Mouse (Mus musculus): ENCODE measurements around the gene Mrpl43.

Mrpl43 gene

DNA sequence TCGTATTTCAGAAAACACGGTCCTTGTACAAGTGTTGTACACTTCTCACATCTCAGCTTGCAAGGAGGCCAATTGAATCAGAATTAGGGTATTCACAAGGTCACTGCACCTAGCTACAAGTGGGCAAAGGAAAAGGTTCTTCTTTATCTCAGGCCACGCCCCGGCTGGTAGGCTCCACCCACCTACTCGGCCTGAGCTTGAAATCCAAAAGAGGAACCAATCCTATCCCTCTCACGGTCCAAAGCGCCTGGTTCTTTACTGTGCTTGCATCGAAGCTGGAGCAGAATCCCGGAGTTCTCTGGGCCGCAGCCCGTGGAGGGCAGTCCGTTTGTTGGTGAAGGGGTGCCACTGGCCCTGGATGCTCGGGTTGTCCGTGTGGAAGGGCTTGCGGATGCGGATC is 798 bp downstream of the Mrpl43 start, which contains the start of gene Twnk:
Twnk (plus strand) TSS at position 220 of the 400 bp plus-strand sequence.
- peak; percentile 80 for DNase-seq

- no peak for DNase-seq
Measured at GRCm38 (mm10) chr19:45003740-45004516, 2.3 kb downstream of the Mrpl43 start.

GRCm38 (mm10) chr19:45002301-45002700 is 3.9 kb downstream of the Mrpl43 start:
- no peak for DNase-seq

GRCm38 (mm10) chr19:44999647-45000046 is 6.6 kb downstream of the Mrpl43 start:
- DNase-seq, result no peak

- no peak for DNase-seq
Measured at GRCm38 (mm10) chr19:44997786-44998185, 8.5 kb downstream of the Mrpl43 start.

DNA sequence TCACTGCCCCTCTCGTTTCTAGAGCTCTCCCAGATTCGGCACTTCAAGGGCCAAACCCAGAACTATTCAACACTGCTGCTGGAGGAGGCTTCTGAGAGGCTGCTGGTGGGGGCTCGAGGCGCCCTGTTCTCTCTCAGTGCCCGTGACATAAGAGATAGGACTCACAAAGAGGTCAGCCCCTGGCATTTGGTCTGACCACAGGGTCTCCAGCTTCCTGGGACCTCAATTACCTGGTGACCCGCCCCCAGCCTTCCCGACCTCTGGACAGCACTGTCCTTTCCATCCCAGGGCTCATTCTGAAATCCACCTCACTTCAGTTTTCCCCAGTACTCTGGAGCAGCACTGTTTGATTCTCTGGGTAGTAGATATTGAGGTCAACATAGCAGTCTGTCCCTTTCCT is 13.5 kb downstream of the Mrpl43 start:
- no peak for DNase-seq

- no peak for DNase-seq
Measured at GRCm38 (mm10) chr19:44992246-44992645, 14.0 kb downstream of the Mrpl43 start.

DNA sequence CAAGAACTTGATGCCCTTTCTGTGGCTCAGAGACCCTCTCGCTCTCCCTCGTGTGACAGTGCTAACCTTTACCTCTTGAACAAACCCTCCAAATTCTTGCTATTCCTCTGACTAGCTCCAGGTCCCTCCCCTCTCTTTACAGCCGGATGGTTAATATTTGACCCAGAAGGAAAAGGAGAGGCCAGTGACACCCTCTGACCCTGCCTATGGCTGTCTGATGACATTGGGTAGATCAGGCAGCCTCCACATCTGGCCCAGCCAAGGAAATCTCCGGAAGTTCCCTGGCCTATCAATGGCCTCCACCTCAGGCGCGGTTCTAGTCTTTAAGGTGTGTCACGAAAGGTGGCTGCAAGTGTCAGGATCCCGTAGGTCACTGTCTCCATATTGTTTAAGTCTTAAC is 15.2 kb downstream of the Mrpl43 start:
- peak; percentile 29 for DNase-seq

GRCm38 (mm10) chr19:44989567-44990495 is 16.4 kb downstream of the Mrpl43 start:
- DNase-seq, result peak; percentile 77

GRCm38 (mm10) chr19:44988831-44989566 is 17.2 kb downstream of the Mrpl43 start, which contains the start of gene Sema4g:
Gene Sema4g (plus strand): TSS chr19:44989101.
- DNase-seq, result peak; percentile 48

- DNase-seq, result no peak
Measured at GRCm38 (mm10) chr19:44988321-44988720, 17.9 kb downstream of the Mrpl43 start.

DNA sequence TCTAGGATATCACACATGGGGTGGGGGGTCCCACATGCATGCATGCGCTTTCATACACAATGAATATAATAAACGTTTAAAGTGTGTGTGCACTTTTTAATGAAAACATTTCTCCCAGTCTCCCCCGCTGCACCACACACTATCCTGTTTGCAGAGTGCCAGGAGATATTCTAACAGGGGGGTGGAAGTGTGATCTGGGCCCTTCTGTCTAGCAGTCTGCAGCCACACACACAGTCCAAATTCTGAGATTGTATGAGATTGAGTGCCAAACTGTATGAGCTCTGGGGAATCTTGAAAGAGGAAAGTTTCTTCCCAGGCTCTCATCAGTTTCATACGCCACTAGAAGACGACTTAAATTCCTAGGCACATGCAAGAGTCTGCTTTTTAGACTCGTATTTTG is 18.4 kb downstream of the Mrpl43 start:
- DNase-seq, result no peak

DNA sequence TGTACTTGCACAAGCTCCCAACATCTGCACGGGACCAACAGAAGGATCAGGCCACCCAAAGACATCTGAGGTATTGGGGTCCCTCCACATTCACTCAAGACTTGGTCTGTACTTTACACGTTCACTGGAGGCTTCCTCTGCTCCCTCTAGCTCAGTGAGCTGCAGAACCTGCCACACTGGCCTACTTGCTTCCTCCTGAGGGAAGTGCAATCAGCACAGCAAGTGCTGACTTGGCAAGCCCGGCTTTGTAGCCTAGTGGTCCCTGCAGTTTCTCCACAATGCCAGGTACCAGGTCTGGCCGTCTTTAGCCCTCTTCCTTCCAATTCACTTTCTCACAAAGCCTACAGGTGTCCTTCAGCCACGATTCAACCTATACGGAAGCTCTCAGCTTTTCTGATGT is 19.2 kb downstream of the Mrpl43 start:
- DNase-seq, result no peak

DNA sequence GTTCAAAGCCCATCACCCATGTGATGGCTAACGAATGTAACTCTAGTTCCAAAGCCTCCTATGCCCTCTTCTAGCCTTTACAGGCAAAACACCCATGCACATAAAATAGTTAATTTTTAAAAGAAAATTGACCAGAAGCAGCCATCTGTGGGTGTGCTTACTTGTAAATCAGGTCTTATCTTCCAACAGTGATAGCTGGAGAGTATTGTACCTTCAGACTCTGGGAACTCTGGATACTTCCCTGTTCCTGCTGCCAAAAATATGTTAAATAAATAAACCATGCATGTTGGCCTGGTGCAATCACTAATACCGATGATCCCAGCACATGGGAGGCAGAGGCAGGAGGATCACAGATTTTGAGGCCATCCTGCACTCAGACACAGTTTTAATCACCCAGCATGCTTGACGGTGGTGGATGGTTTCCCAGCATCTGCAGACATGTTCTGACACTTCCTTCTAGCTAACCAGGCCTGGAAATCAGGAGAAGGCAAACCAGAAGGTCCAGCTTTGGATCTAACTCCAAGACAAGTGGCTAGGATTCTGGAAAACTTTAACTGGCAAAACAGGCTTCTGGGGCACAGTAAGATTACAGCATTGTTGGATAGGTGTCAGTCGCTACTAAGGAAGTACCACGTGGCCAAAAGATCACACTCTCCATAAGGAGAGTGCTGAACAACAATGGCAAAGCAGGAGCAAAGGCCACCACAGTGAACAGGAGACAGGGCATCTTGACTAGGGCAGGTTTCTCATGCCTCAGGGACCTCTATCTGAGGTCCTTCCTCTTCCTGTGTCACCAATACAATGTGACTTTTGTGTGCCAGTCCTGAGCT is 20.9 kb downstream of the Mrpl43 start:
- no peak for DNase-seq

- no peak for DNase-seq
Measured at GRCm38 (mm10) chr19:44984420-44984819, 21.8 kb downstream of the Mrpl43 start.

DNA sequence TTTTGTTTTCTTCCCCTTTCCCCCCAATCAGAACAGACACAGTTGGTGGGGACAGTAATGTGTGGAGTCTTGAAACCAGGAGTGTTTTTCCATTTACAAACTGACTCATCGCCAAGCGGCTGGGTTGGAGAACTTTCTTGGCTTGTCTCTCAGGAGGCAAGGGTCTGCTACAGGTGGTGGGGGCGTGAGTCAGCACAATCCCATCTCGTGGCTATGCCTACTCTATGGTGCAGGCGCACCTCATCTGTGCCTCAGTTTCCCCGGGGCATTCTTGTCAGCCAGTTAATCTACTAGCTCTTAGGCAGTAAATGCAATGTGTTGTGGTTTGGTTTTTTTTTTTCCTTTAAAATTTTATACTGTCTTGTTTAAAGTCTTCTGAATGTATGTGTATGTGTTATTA is 22.9 kb downstream of the Mrpl43 start:
- no peak for DNase-seq

DNA sequence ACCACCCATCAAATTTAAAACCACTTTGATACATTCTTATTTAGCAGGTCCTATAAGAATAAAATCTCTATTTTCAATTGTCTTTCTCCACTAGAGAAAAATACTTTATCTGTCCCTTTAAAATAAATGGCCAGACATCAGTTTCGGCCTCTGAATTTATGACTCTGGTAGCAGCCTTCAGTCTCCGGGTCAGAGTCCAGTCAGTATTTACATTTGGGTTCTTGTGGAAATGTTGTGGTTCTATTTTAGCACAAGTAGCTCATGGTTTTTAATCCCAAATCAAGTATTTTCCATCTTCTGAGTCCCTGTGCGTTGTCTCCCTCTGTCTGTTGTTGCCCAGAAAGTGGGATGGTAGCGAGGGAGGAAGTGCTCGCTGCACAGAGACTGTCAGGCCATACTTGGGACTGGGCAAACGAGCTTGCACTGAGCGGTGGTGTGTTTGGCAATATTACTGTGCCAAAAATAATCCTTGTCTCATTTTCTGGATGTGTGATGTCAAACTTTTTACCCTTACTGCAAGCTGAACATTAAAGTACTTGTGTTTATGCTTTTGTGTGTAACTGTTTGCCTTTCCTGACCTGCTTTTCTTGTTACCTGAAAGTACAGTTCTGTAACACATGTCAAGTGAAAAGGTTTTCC is 23.6 kb downstream of the Mrpl43 start:
- no peak for DNase-seq

GRCm38 (mm10) chr19:44980787-44981186 is 25.5 kb downstream of the Mrpl43 start:
- DNase-seq, result no peak

GRCm38 (mm10) chr19:44977148-44977547 is 29.1 kb downstream of the Mrpl43 start:
- no peak for DNase-seq

DNA sequence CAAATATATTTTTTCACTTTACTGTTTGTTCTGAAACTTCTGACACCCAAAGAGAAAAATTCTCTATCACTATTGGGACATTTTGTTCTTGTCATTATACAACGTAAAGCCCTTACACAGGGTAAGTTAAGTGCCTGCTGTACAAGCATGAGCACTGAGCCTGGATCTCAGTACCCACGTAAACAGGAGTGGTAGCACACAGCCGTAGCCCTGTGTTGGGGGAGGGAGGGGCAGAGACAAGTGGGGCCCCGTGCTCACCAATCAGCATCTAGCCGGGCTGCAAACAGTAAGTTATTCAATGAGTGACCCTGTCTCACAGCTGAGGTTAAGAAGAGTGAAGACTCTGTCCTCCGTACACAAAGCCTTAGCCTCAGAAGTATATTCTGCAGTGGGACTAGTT is 29.6 kb downstream of the Mrpl43 start:
- no peak for DNase-seq

- DNase-seq, result no peak
Measured at GRCm38 (mm10) chr19:44968329-44968728, 37.9 kb downstream of the Mrpl43 start.

DNA sequence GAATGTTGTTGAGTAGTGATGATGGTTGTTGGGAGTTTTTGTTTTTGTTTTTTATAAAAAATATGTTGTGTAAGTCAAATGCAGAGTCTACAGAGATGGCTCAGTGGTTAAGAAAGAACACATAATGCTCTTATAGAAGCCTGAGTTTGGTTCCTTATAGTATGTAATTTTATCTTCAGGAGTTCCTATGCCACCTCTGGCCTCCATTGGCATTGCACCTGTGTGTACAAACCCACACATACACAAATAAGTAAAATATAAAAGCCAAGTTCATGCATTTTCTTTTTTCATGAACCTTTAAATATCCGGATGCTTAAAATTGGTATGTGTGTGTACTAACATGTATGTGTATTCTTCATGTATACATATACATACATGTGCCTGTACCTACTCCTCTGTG is 40.3 kb downstream of the Mrpl43 start:
- DNase-seq, result no peak
